Mouse (Mus musculus) forebrain, embryonic 15.5 days (tissue): ENCODE results near the gene Gosr1. TPM values are rescaled to one million over a fixed set of nuclear protein-coding genes. Genes with fewer than 3 reads are reported as not detected.

ENCODE experiments used
- ATAC-seq: fragments of 200-750 bp; cut with Nextera tagmentation; replicated peaks from 2 replicates; pipeline ENCODE4 v1.8.0; 2017; ENCODE audit warnings: mild to moderate bottlenecking, moderate TSS enrichment, moderate library complexity
- H3K27ac ChIP-seq: fragments of 300-500 bp; sonication (generic); replicated peaks from 2 replicates; pipeline ENCODE4 v1.5.1; 2015; ENCODE audit warnings: mild to moderate bottlenecking, inconsistent platforms
- H3K27me3 ChIP-seq: fragments of 300-500 bp; sonication (generic); 2 replicates; pipeline ENCODE4 v1.6.1; 2015; ENCODE audit warnings: inconsistent platforms
- H3K36me3 ChIP-seq: fragments of 300-500 bp; sonication (generic); 2 replicates; pipeline ENCODE4 v1.6.1; 2015; ENCODE audit warnings: mild to moderate bottlenecking, inconsistent platforms
- H3K4me1 ChIP-seq: fragments of 300-500 bp; sonication (generic); 2 replicates; pipeline ENCODE4 v1.6.1; 2015; ENCODE audit warnings: inconsistent platforms
- H3K4me2 ChIP-seq: fragments of 300-500 bp; sonication (generic); replicated peaks from 2 replicates; pipeline ENCODE4 v1.6.1; 2015; ENCODE audit warnings: mild to moderate bottlenecking, inconsistent platforms
- H3K4me3 ChIP-seq: fragments of 300-500 bp; sonication (generic); 2 replicates; pipeline ENCODE4 v1.5.1; 2015; ENCODE audit warnings: mild to moderate bottlenecking, inconsistent platforms
- H3K9ac ChIP-seq: fragments of 300-500 bp; sonication (generic); replicated peaks from 2 replicates; pipeline ENCODE4 v1.6.1; 2015; ENCODE audit warnings: mild to moderate bottlenecking, inconsistent platforms
- H3K9me3 ChIP-seq: fragments of 300-500 bp; sonication (generic); 2 replicates; pipeline ENCODE4 v1.6.1; 2016; ENCODE audit warnings: inconsistent platforms
- WGBS: fragments of 180-500 bp; shearing (Covaris S2); methylation state at CpG from one replicate; pipeline ENCODE4 v1.1.7; 2015; ENCODE audit warnings: mixed read lengths; 5-methylcytosine and 5-hydroxymethylcytosine counted together
- polyA plus RNA-seq: library from polyadenylated mRNA; unstranded; fragments of >200 nt; fragmentation: Nextera tagmentation; extraction: Ambion mirVana; gene quantifications from 2 replicates; pipeline ENCODE4 v1.2.1, GENCODE M21; 2015

Gene Gosr1
- polyA plus RNA-seq, 1 experiment from 2014 or later = 27.4 TPM

DNA sequence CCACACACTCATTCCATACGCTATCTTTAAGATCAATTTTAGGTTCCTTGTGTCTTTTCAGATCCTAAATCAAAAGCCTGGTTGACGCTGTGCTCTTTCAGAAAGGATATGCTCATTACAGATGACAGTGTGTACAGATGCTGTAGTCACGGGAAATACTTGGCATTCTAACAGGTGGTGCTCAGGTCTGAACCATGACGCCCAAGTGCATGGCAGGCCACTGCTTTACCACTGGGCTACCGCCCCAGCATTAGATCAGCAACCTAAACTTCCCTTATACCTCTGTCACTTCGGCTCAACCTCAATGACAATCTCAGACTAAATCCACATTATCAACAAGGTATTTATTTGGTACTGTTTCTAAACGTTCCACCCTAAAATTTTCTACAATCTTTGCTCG lies 12.2 kb upstream of the Gosr1 start:
- ATAC-seq = no peak
- no peak overlapping the region for H3K4me3 ChIP-seq
- no peaks in the 10 kb centered on the region for H3K9me3 ChIP-seq
- H3K36me3 ChIP-seq = peaks cover 9% of the 10 kb centered on the region; the same call in 1 of the 2 replicates
- H3K27ac ChIP-seq = no peak overlapping the region
- H3K27me3 ChIP-seq = no peaks in the 10 kb centered on the region
- 84% methylated on average over 8 of the region's 8 CpGs for WGBS
- H3K4me2 ChIP-seq = no peak overlapping the region
- H3K9ac ChIP-seq = no peak overlapping the region
- H3K4me1 ChIP-seq = no peaks in the 10 kb centered on the region

DNA sequence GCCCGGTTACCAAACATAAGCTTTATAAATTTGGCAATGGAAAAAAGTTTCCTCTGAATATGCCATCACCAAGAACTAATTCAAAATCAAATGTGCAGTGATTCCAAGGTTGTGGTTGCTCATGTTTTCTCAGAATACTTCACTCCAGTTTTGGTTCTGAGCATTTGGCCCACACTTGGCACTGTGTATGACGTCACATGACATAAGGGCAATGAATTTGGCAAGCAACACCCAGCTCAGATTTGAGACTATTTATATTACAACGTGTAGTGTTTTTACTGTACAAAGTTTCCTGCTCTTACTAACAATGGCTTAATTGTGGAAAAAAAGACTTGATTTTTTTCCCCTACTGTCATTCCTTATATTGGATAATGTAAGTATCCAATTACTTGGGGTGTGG lies 10.4 kb upstream of the Gosr1 start:
- H3K4me2 ChIP-seq = no peak overlapping the region
- no peaks in the 10 kb centered on the region for H3K27me3 ChIP-seq
- no peaks in the 10 kb centered on the region for H3K4me1 ChIP-seq
- H3K4me3 ChIP-seq = no peak overlapping the region
- ATAC-seq = no peak
- H3K9ac ChIP-seq = no peak overlapping the region
- 65% methylated on average over 3 of the region's 3 CpGs for WGBS
- H3K27ac ChIP-seq = no peak overlapping the region
- H3K36me3 ChIP-seq = no peaks in the 10 kb centered on the region
- H3K9me3 ChIP-seq = no peaks in the 10 kb centered on the region

DNA sequence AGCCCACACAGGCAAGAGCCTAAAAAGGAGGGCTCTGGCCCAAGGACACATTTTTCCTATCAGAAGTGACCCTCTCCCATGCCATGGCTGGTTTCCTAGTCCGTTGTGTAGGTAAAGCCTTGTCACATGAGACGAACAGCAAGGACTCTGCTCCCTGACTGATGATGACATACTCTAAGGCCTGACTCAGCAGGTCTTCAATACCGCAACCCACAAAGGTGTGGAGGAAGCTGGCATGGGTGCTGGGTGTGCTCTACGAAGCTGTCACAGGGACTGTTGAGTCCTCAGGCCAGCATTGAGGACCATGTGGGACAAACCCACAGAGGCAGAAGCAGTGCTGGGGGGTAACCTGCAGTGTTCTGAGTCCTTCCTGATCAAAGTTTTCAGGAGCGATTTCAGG lies 7.2 kb upstream of the Gosr1 start:
- Histone ChIP-seq H3K36me3 (no peaks in the 10 kb centered on the region), H3K4me2 (no peak overlapping the region), H3K9me3 (no peaks in the 10 kb centered on the region), H3K4me1 (no peaks in the 10 kb centered on the region), H3K27me3 (no peaks in the 10 kb centered on the region), H3K27ac (no peak overlapping the region), H3K4me3 (no peak overlapping the region), H3K9ac (no peak overlapping the region)
- ATAC-seq = no peak
- WGBS = 93% methylated on average over 5 of the region's 5 CpGs

DNA sequence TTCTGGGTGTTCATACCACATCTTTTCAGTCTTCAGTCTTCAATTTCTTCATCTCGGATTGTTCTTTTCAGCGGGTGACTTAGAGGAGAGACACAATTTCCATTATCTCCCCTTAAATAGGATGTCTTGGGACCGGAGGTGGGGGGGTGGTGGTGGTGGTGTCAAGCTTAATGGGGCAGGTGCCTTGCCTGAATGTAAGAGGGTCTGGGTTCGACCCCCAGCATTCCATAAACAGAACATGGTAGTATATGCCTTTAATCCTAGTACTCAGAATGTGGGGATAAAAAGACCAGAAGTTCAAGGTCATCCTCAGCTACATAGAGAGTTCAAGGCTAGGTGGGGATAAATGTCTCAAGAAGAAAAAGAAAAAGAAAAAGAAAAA lies 353 bp upstream of the Gosr1 start:
- Histone ChIP-seq H3K4me1 (peaks cover 13% of the 10 kb centered on the region), H3K9me3 (no peaks in the 10 kb centered on the region), H3K4me2 (no peak overlapping the region), H3K36me3 (peaks cover 19% of the 10 kb centered on the region), H3K27me3 (0 out of 2 replicates have a peak, but pooled peaks cover 6% of the 10 kb centered on the region), H3K4me3 (peak overlapping the region; percentile 62), H3K27ac (no peak overlapping the region), H3K9ac (no peak overlapping the region)
- ATAC-seq = no peak
- 14% methylated on average over 4 of the region's 4 CpGs for WGBS

DNA sequence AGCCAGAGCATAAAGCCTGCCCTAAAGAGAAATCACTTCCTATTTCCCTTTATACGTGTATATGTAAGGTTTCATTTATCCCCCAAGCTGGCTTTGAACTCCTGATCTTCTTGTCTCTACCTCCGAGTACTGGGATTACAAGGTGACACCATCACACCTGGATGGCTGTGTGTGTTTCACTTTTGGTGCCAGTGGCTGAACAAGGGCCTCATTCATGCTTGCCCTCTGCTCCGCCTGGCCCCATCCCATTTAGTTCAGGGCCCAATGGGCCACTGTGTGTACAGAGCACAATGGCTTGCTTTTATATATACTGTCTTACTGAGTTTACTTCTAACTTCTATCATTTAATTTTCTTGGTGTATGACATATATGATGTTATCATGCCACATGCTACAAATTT lies 11.1 kb downstream of the Gosr1 start:
- no peak for ATAC-seq
- no peak overlapping the region for H3K4me3 ChIP-seq
- 94% methylated on average over 3 of the region's 3 CpGs for whole genome bisulfite sequencing
- no peaks in the 10 kb centered on the region for H3K9me3 ChIP-seq
- no peaks in the 10 kb centered on the region for H3K4me1 ChIP-seq
- no peak overlapping the region for H3K9ac ChIP-seq
- no peaks in the 10 kb centered on the region for H3K27me3 ChIP-seq
- H3K4me2 ChIP-seq = no peak overlapping the region
- H3K27ac ChIP-seq = no peak overlapping the region
- H3K36me3 ChIP-seq = peaks cover 61% of the 10 kb centered on the region

DNA sequence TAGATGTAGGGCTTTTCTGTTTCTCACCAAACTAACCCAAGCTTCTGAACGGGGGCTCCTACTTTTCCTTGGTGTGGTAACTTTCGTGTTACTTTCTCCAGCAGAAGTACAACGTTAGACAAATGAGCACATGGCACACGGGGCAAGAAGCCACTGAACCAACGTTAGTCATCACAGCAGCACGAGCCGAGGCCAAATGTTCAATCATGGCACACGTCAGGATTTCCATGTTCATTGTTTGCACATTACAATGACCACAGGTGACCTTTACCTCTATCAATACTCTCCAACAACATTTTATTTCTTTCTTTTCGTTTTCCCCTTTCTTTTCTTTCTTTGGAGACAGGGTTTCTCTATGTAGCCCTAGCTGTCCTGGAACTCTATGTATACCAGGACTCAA lies 14.6 kb downstream of the Gosr1 start:
- Histone ChIP-seq H3K4me1 (no peaks in the 10 kb centered on the region), H3K4me2 (no peak overlapping the region), H3K9ac (no peak overlapping the region), H3K9me3 (no peaks in the 10 kb centered on the region), H3K27ac (no peak overlapping the region), H3K36me3 (peaks cover 74% of the 10 kb centered on the region), H3K27me3 (no peaks in the 10 kb centered on the region), H3K4me3 (no peak overlapping the region)
- no peak for ATAC-seq
- WGBS = 91% methylated on average over 9 of the region's 9 CpGs

DNA sequence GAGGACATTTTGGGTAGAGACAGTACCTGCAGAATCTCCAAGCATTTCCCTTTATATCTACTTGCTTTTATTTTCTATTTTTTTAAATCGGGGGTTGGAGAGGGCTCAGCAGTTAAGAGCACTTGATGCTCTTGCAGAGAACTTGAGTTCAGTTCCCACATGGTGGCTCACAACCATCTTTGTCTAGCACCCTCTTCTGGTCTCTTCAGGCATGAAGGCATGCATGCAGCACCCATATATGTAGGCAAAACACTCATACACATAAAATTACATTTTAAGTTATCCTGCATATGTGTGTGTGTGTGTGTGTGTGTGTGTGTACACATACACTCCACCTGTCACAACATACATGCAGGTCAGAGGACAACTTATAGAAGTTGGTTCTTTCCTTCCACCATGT lies 17.5 kb downstream of the Gosr1 start:
- no peak overlapping the region for H3K4me2 ChIP-seq

DNA sequence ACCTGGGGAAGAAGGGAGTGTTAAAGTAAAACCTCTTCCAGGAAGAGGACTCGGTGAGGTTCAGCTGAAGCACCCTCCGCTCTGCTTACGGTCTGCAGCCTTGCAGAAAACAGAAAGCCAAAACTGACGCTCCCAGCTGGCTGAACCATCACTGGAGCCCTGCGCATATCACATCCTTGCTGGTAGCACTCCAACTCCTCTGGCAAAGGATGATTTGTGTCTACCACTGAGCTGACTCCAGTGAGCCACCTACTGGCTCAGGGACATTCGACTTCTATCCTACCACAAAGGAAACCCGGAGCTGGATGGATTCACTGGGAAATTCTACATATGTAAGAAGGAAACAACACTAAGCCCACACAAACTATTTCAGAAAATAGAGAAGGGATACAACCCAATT lies 18.8 kb downstream of the Gosr1 start:
- H3K36me3 ChIP-seq = peaks cover 38% of the 10 kb centered on the region
- no peaks in the 10 kb centered on the region for H3K9me3 ChIP-seq
- no peak overlapping the region for H3K9ac ChIP-seq
- H3K4me1 ChIP-seq = no peaks in the 10 kb centered on the region
- H3K27ac ChIP-seq = no peak overlapping the region
- no peak overlapping the region for H3K4me2 ChIP-seq
- ATAC-seq = no peak
- 61% methylated on average over 7 of the region's 7 CpGs for WGBS
- no peaks in the 10 kb centered on the region for H3K27me3 ChIP-seq
- no peak overlapping the region for H3K4me3 ChIP-seq

More for the DNA sequence above, 17.5 kb downstream of the Gosr1 start:
- Histone ChIP-seq H3K4me3 (no peak overlapping the region), H3K27me3 (no peaks in the 10 kb centered on the region), H3K36me3 (peaks cover 52% of the 10 kb centered on the region), H3K9me3 (no peaks in the 10 kb centered on the region), H3K9ac (no peak overlapping the region), H3K27ac (no peak overlapping the region), H3K4me1 (no peaks in the 10 kb centered on the region)
- WGBS = 93% methylated on average over 1 of the region's 1 CpGs
- no peak for ATAC-seq

DNA sequence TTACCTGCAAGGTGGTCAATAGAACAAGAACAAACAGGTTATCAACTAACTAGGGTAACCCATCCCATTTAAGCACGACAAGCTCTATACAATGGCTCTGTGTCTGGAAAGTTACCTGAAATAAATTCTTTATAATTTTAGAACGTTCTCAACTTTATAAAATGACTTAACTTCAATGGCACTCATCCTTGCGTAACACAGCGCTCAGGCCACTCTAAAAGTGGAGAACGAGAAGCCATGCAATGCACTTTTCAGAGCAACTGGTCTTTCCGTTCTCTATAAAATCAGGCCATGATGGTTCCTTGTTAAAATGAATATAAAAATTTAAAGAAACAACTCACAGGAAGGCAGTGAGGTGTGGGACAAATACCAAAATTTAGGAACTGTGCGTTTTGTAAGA lies 20.9 kb downstream of the Gosr1 start:
- Histone ChIP-seq H3K9me3 (no peaks in the 10 kb centered on the region), H3K36me3 (peaks cover 22% of the 10 kb centered on the region), H3K4me2 (no peak overlapping the region), H3K27ac (no peak overlapping the region), H3K4me1 (no peaks in the 10 kb centered on the region), H3K9ac (no peak overlapping the region), H3K27me3 (no peaks in the 10 kb centered on the region), H3K4me3 (no peak overlapping the region)
- 98% methylated on average over 7 of the region's 7 CpGs for WGBS
- ATAC-seq = no peak

DNA sequence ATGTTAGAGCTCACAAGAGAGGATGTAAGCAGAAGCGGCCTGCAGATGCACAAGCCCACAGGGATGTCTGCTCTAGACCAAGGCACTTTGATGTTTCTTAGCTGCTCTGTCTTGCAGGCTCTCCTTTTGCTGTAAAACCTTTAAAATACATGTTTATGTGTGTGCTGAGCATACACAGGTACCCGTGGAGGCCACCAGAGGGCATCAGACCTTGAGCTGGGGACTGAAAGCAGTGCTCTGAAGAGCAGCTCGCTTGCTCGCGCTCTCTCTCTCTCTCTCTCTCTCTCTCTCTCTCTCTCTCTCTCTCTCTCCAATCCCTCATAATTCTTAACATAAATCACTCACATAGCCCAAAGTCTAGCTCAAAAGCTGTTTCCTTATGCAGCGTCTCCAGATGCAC lies 24.3 kb downstream of the Gosr1 start:
- Histone ChIP-seq H3K9ac (no peak overlapping the region), H3K4me3 (no peak overlapping the region), H3K27ac (no peak overlapping the region), H3K27me3 (no peaks in the 10 kb centered on the region), H3K36me3 (peaks cover 18% of the 10 kb centered on the region), H3K9me3 (no peaks in the 10 kb centered on the region), H3K4me2 (no peak overlapping the region), H3K4me1 (no peaks in the 10 kb centered on the region)
- ATAC-seq = no peak
- WGBS = 65% methylated on average over 5 of the region's 6 CpGs

DNA sequence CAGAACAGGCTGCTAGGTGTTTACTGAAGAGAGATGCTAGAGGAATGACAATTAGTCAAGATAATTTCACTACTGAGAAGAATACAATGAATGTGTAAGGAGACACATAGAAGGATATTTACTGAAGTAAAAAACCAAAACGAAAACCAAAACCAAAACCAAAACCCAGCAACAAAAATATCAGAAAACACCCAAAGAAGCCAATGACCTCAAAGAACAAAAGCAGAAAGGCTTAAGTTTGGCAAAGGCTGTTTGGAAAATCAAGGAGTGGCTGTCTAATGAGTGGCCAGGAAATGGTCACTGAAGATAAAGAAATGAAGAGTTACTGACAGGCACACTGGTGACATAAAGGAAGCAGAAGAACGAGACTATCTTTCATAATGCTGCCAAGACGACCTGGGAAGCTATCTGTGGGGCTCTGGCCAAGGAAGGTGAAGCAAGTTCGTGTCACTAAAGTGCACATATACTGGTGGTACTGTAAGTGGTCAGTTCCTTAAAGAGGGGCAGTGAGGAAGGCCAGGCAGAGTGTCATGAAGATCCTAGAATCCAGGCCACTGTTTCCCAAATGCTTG lies 27.5 kb downstream of the Gosr1 start:
- 83% methylated on average over 4 of the region's 4 CpGs for WGBS

DNA sequence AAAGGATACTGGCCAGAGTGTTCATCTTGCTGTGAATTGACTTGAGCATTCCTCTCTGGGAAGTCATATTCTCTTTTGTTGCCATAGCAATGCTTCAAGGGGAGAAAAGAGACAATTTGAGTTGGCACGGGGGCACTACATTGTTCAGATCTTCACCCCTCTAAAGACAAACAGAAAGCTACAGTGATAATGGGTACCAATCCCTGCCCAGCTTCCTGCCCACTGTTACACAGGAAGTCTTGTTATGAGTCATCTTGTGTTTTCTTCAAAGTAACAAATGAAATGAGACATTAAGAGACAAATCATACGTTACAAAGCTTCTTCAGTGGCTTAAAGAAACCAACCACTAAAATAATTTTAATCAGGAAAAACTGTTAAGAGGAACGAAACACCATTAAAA lies 28.8 kb downstream of the Gosr1 start:
- peaks cover 46% of the 10 kb centered on the region for H3K36me3 ChIP-seq
- no peak overlapping the region for H3K4me2 ChIP-seq
- 65% methylated on average over 3 of the region's 3 CpGs for WGBS
- no peak for ATAC-seq
- H3K4me1 ChIP-seq = no peaks in the 10 kb centered on the region
- no peak overlapping the region for H3K27ac ChIP-seq
- H3K9ac ChIP-seq = no peak overlapping the region
- no peaks in the 10 kb centered on the region for H3K9me3 ChIP-seq
- no peaks in the 10 kb centered on the region for H3K27me3 ChIP-seq
- no peak overlapping the region for H3K4me3 ChIP-seq

More for the DNA sequence above, 27.5 kb downstream of the Gosr1 start:
- no peak overlapping the region for H3K27ac ChIP-seq
- no peak for ATAC-seq
- H3K9ac ChIP-seq = no peak overlapping the region
- no peaks in the 10 kb centered on the region for H3K27me3 ChIP-seq
- peaks cover 38% of the 10 kb centered on the region for H3K36me3 ChIP-seq
- H3K4me2 ChIP-seq = no peak overlapping the region
- H3K9me3 ChIP-seq = no peaks in the 10 kb centered on the region
- no peak overlapping the region for H3K4me3 ChIP-seq
- H3K4me1 ChIP-seq = no peaks in the 10 kb centered on the region

DNA sequence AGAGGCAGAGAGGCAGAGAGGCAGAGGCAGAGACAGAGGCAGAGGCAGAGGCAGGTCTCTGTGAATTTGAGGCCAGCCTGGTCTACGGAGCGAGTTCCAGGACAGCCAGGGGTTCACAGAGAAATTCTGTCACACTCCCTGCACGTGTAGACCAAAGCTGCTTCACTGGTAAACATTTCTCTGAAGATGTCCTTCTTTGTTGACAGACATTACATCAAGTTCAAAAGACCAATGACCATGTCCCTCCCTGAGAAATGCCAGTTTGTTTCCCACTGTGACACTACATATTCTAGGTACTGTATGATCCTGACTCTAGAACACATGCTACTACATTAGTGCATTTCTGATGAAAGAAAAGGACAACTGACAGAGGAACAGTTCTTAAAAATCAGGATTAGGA lies 32.7 kb downstream of the Gosr1 start:
- Histone ChIP-seq H3K9ac (no peak overlapping the region), H3K9me3 (no peaks in the 10 kb centered on the region), H3K36me3 (peaks cover 52% of the 10 kb centered on the region), H3K4me2 (no peak overlapping the region), H3K27me3 (no peaks in the 10 kb centered on the region), H3K4me1 (no peaks in the 10 kb centered on the region), H3K27ac (no peak overlapping the region), H3K4me3 (no peak overlapping the region)
- ATAC-seq = no peak
- WGBS = 84% methylated on average over 3 of the region's 3 CpGs
